Mouse (Mus musculus): ENCODE measurements around the gene 9230102O04Rik. TPM values are rescaled to one million over a fixed set of nuclear protein-coding genes. Genes with fewer than 3 reads are reported as not detected.

Gene 9230102O04Rik
- total and polyA plus RNA-seq, 3 experiments = 0.17 TPM; not detected in 2

GRCm38 (mm10) chr2:9905995-9906394 lies 16.7 kb upstream of the 9230102O04Rik start:
- Histone ChIP-seq H3K9me3 (replicated peaks; ENCODE audit: low read length) (no peaks in the 10 kb centered on the region), H3K4me3 (replicated peaks in 1 of 3; ENCODE audit: low read depth in 2 of 3, low read length in 2 of 3, poor library complexity in 1 of 3) (no peak overlapping the region), H3K27ac (ENCODE audit: insufficient read depth, low read depth) (no peak overlapping the region), H3K36me3 (replicated peaks in 1 of 2; ENCODE audit: control insufficient read depth in 1 of 2, insufficient read depth in 1 of 2, low read length in 1 of 2) (no peaks in the 10 kb centered on the region), H3K79me2 (replicated peaks; ENCODE audit: control insufficient read depth, extremely low read depth, insufficient read depth, poor library complexity, severe bottlenecking) (no peaks in the 10 kb centered on the region), H3K27me3 (replicated peaks) (no peaks in the 10 kb centered on the region), H3K9ac (ENCODE audit: insufficient read depth, low read depth) (no peak overlapping the region), H3K4me2 (ENCODE audit: insufficient read depth, low read depth, poor library complexity, severe bottlenecking) (no peak overlapping the region), H3K4me1 (ENCODE audit: control insufficient read depth in 1 of 2, insufficient read depth in 2 of 2) (peaks cover 3 to 8% of the 10 kb centered on the region in 2 experiments; a peak in 3 of 4 replicates)
- DNase-seq (ENCODE audit: extremely low read depth) = no peak
- dilution Hi-C loops (cut with MboI; ENCODE audit: extremely low pct_ligation_motif_present, extremely low pct_unique_long_range_greater_than_20kb, low sequenced_read_pairs) = no loop called here
- in situ Hi-C loops (cut with MboI; ENCODE audit: low pct_ligation_motif_present, low pct_unique_long_range_greater_than_20kb, low sequenced_read_pairs) = no loop called here
- TF ChIP-seq USF1 (IDR thresholded peaks at IDR 0.05; ENCODE audit: low read depth, low read length) (peak; percentile 41; the same call in 1 of the 2 replicates), SIN3A (IDR thresholded peaks at IDR 0.05; ENCODE audit: low read length) (no peak), USF2 (conservative IDR thresholded peaks at IDR 0.05; ENCODE audit: low read depth, low read length) (no peak), MAZ (IDR thresholded peaks at IDR 0.05; ENCODE audit: low read depth, low read length) (no peak)

DNA sequence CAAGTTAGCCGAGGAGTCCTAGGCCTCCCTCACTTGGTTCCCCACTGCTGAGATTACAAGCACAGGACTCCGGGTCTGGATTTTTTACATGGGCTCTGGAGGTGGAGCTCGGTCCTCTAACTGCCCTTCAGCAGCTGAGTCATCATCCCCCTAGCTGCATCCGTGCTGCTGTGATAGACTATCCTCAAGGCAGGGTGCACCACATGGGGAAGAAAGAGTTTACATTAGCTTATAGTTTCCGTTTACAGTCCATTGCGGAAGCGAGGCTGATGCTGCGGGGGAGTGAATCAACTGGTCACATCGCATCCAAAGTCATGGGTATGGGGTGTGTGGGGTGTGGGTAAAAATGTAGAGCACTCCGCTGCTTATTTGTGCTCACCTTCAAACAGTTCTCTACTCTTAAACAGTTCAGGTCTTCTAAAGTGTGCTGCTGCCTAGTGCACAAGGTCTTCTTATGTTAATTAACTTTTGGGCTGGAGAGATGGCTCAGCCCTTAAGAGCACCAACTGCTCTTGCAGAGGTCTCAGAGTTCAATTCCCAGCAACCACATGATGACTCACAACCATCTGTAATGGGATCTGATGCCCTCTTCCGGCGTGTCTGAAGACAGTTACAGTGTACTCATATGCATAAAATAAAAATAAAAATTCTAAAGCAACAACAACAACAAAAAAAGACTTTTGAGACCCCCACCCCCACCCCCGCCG lies 14.7 kb upstream of the 9230102O04Rik start:
- dilution Hi-C loops (cut with MboI; ENCODE audit: extremely low pct_ligation_motif_present, extremely low pct_unique_long_range_greater_than_20kb, low sequenced_read_pairs) (no loop called here), in situ Hi-C loops (cut with MboI; ENCODE audit: low pct_ligation_motif_present, low pct_unique_long_range_greater_than_20kb, low sequenced_read_pairs) (no loop called here)
- H3K79me2 ChIP-seq (replicated peaks; ENCODE audit: control insufficient read depth, extremely low read depth, insufficient read depth, poor library complexity, severe bottlenecking) = no peaks in the 10 kb centered on the region
- no peaks in the 10 kb centered on the region for H3K27me3 ChIP-seq (replicated peaks)
- no peaks in the 10 kb centered on the region for H3K9me3 ChIP-seq (replicated peaks; ENCODE audit: low read length)
- H3K4me2 ChIP-seq (ENCODE audit: insufficient read depth, low read depth, poor library complexity, severe bottlenecking) = no peak overlapping the region
- no peak overlapping the region for H3K27ac ChIP-seq (ENCODE audit: insufficient read depth, low read depth)
- no peak for TF ChIP-seq CHD1 (IDR thresholded peaks at IDR 0.05; ENCODE audit: low read depth, low read length)
- no peak for TF ChIP-seq ELF1 (IDR thresholded peaks at IDR 0.05; ENCODE audit: low read depth, low read length)
- TF ChIP-seq MAZ (IDR thresholded peaks at IDR 0.05; ENCODE audit: low read depth, low read length) = no peak
- TF ChIP-seq CTCF (conservative IDR thresholded peaks at IDR 0.05 in 1 of 2, IDR thresholded peaks at IDR 0.05 in 1 of 2; ENCODE audit: low read depth in 2 of 2, low read length in 2 of 2) = no peak
- TF ChIP-seq JUN (IDR thresholded peaks at IDR 0.05; ENCODE audit: insufficient read depth, low read depth, low read length) = no peak
- no peak for TF ChIP-seq POLR2AphosphoS2 (IDR thresholded peaks at IDR 0.05; ENCODE audit: low read depth, low read length)
- no peak for TF ChIP-seq USF2 (conservative IDR thresholded peaks at IDR 0.05; ENCODE audit: low read depth, low read length)
- TF ChIP-seq MYC (IDR thresholded peaks at IDR 0.05; ENCODE audit: low read depth, low read length) = no peak
- TF ChIP-seq NRF1 (IDR thresholded peaks at IDR 0.05; ENCODE audit: low read depth, low read length) = no peak
- TF ChIP-seq BHLHE40 (IDR thresholded peaks at IDR 0.05; ENCODE audit: low read depth, low read length) = no peak
- no peak for TF ChIP-seq ZKSCAN1 (IDR thresholded peaks at IDR 0.05; ENCODE audit: borderline replicate concordance, low read depth, low read length)
- TF ChIP-seq CHD2 (IDR thresholded peaks at IDR 0.05; ENCODE audit: low read length) = no peak
- no peak for TF ChIP-seq PAX5 (IDR thresholded peaks at IDR 0.05; ENCODE audit: low read length)
- no peak for TF ChIP-seq NELFE (IDR thresholded peaks at IDR 0.05; ENCODE audit: low read depth, low read length)
- TF ChIP-seq EP300 (IDR thresholded peaks at IDR 0.05; ENCODE audit: low read length) = no peak
- TF ChIP-seq MXI1 (IDR thresholded peaks at IDR 0.05; ENCODE audit: low read depth, low read length) = no peak
- TF ChIP-seq RCOR1 (conservative IDR thresholded peaks at IDR 0.05; ENCODE audit: low read depth, low read length) = no peak
- no peak for TF ChIP-seq RAD21 (IDR thresholded peaks at IDR 0.05; ENCODE audit: low read depth, low read length)
- TF ChIP-seq SIN3A (IDR thresholded peaks at IDR 0.05; ENCODE audit: low read length) = no peak
- peaks cover 3 to 4% of the 10 kb centered on the region in 2 experiments; a peak in 2 of 4 replicates for H3K4me1 ChIP-seq (ENCODE audit: control insufficient read depth in 1 of 2, insufficient read depth in 2 of 2)
- DNase-seq (ENCODE audit: extremely low read depth) = no peak
- H3K36me3 ChIP-seq (replicated peaks in 1 of 2; ENCODE audit: control insufficient read depth in 1 of 2, insufficient read depth in 1 of 2, low read length in 1 of 2) = no peaks in the 10 kb centered on the region
- no peak overlapping the region for H3K9ac ChIP-seq (ENCODE audit: insufficient read depth, low read depth)
- no peak overlapping the region for H3K4me3 ChIP-seq (replicated peaks in 1 of 3; ENCODE audit: low read depth in 2 of 3, low read length in 2 of 3, poor library complexity in 1 of 3)
